Mouse (Mus musculus): ENCODE data around the gene Kank3. TPM values are rescaled to one million over a fixed set of nuclear protein-coding genes. Genes with fewer than 3 reads are reported as not detected.

The Kank3 gene
- polyA plus RNA-seq, 1 experiment from 2014 or later: 10.6 TPM

GRCm38 (mm10) chr17:33783408-33783807, 26.9 kb upstream of the Kank3 start:
- H3K4me1 ChIP-seq (ENCODE audit: insufficient read depth): peaks cover 49% of the 10 kb centered on the region
- no peak overlapping the region for H3K9ac ChIP-seq (replicated peaks)
- DNase-seq (peak; percentile 63), ATAC-seq (no peak)
- no peaks in the 10 kb centered on the region for H3K27me3 ChIP-seq (ENCODE audit: insufficient read depth, low read length)
- H3K36me3 ChIP-seq (replicated peaks; ENCODE audit: insufficient read depth, low read length): peaks cover 1% of the 10 kb centered on the region
- H3K9me3 ChIP-seq (ENCODE audit: low read length): no peaks in the 10 kb centered on the region
- TF ChIP-seq CTCF (IDR thresholded peaks at IDR 0.05; ENCODE audit: low read depth): no peak
- no peak for TF ChIP-seq EP300 (IDR thresholded peaks at IDR 0.05; ENCODE audit: low read depth)
- no peak overlapping the region for H3K4me3 ChIP-seq (ENCODE audit: low read depth, low read length)
- no peak overlapping the region for H3K4me2 ChIP-seq (ENCODE audit: low read depth, low read length)
- H3K27ac ChIP-seq (ENCODE audit: low read depth): 0 out of 2 replicates have a peak overlapping the region, but pooled peaks have one; percentile 29

DNA sequence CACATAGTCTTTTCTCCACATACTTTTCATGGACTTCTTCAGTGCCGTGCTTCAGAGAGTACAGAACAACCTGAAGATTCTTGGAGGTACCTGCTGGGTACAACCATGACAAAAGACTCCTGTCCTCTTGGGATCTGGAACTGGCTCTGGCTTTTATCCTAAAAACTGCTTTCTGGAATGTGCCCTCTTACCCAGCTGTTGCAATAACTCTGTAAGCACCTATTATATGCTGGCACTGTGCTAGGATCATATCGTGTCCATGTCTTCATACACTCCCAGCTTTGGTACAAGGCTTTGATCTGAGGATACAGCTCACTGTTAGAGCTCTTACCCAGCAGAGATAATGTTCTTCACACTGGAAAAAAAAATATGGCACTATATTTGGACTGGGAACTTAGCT, 25.4 kb upstream of the Kank3 start:
- H3K4me1 ChIP-seq (ENCODE audit: insufficient read depth): peaks cover 37% of the 10 kb centered on the region
- H3K4me2 ChIP-seq (ENCODE audit: low read depth, low read length): no peak overlapping the region
- no peak for TF ChIP-seq CTCF (IDR thresholded peaks at IDR 0.05; ENCODE audit: low read depth)
- no peak for TF ChIP-seq EP300 (IDR thresholded peaks at IDR 0.05; ENCODE audit: low read depth)
- no peak overlapping the region for H3K9ac ChIP-seq (replicated peaks)
- ATAC-seq (no peak), DNase-seq (no peak)
- no peak overlapping the region for H3K4me3 ChIP-seq (ENCODE audit: low read depth, low read length)
- 65% methylated on average over 2 of the region's 2 CpGs for WGBS (ENCODE audit: insufficient replicate concordance)
- H3K9me3 ChIP-seq (ENCODE audit: low read length): no peaks in the 10 kb centered on the region
- no peaks in the 10 kb centered on the region for H3K27me3 ChIP-seq (ENCODE audit: insufficient read depth, low read length)
- no peaks in the 10 kb centered on the region for H3K36me3 ChIP-seq (replicated peaks; ENCODE audit: insufficient read depth, low read length)
- no peak overlapping the region for H3K27ac ChIP-seq (ENCODE audit: low read depth)

- TF ChIP-seq EP300 (IDR thresholded peaks at IDR 0.05; ENCODE audit: low read depth) (no peak), CTCF (IDR thresholded peaks at IDR 0.05; ENCODE audit: low read depth) (no peak)
- H3K9ac ChIP-seq (replicated peaks): no peak overlapping the region
- H3K4me1 ChIP-seq (ENCODE audit: insufficient read depth): peaks cover 23% of the 10 kb centered on the region
- WGBS (ENCODE audit: insufficient replicate concordance): 75% methylated on average over 18 of the region's 18 CpGs
- H3K4me3 ChIP-seq (ENCODE audit: low read depth, low read length): no peak overlapping the region
- ATAC-seq (no peak), DNase-seq (no peak)
- no peak overlapping the region for H3K4me2 ChIP-seq (ENCODE audit: low read depth, low read length)
- no peaks in the 10 kb centered on the region for H3K36me3 ChIP-seq (replicated peaks; ENCODE audit: insufficient read depth, low read length)
- H3K9me3 ChIP-seq (ENCODE audit: low read length): no peaks in the 10 kb centered on the region
- no peak overlapping the region for H3K27ac ChIP-seq (ENCODE audit: low read depth)
- H3K27me3 ChIP-seq (ENCODE audit: insufficient read depth, low read length): no peaks in the 10 kb centered on the region
Measured at GRCm38 (mm10) chr17:33786375-33786774, 23.9 kb upstream of the Kank3 start.

DNA sequence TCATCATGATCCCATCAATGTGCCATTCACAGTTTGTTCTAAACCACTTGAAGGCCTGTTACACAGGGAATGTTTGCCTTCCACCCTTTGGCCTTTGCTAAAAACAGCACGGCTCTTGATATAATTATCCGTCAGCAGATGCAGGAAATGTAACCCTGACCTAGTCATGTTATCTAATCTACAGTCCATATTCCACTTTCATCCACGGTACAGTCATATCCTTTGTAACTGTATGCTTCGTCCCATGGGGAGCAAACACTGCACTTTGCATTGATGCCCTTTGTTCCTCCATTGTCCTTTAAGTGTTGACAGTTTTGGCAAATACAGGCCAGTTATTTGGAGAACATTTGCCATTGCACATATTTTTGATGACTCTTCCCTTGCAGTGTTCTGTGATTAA, 21.6 kb upstream of the Kank3 start:
- Histone ChIP-seq H3K4me1 (ENCODE audit: insufficient read depth) (peaks cover 2% of the 10 kb centered on the region; the same call in 1 of the 2 replicates), H3K9me3 (ENCODE audit: low read length) (no peaks in the 10 kb centered on the region), H3K27ac (ENCODE audit: low read depth) (no peak overlapping the region), H3K36me3 (replicated peaks; ENCODE audit: insufficient read depth, low read length) (no peaks in the 10 kb centered on the region), H3K9ac (replicated peaks) (no peak overlapping the region), H3K4me3 (ENCODE audit: low read depth, low read length) (no peak overlapping the region), H3K4me2 (ENCODE audit: low read depth, low read length) (no peak overlapping the region), H3K27me3 (ENCODE audit: insufficient read depth, low read length) (no peaks in the 10 kb centered on the region)
- TF ChIP-seq EP300 (IDR thresholded peaks at IDR 0.05; ENCODE audit: low read depth): peak; percentile 76
- TF ChIP-seq CTCF (IDR thresholded peaks at IDR 0.05; ENCODE audit: low read depth): no peak
- ATAC-seq (peak; percentile 67), DNase-seq (no peak)
- 34% methylated on average over 4 of the region's 4 CpGs for whole genome bisulfite sequencing (ENCODE audit: insufficient replicate concordance)

GRCm38 (mm10) chr17:33798306-33798705, 12.0 kb upstream of the Kank3 start:
- Histone ChIP-seq H3K4me1 (ENCODE audit: insufficient read depth) (no peaks in the 10 kb centered on the region), H3K9me3 (ENCODE audit: low read length) (no peaks in the 10 kb centered on the region), H3K36me3 (replicated peaks; ENCODE audit: insufficient read depth, low read length) (no peaks in the 10 kb centered on the region), H3K9ac (replicated peaks) (no peak overlapping the region), H3K4me3 (ENCODE audit: low read depth, low read length) (no peak overlapping the region), H3K4me2 (ENCODE audit: low read depth, low read length) (no peak overlapping the region), H3K27ac (ENCODE audit: low read depth) (no peak overlapping the region), H3K27me3 (ENCODE audit: insufficient read depth, low read length) (no peaks in the 10 kb centered on the region)
- WGBS (ENCODE audit: insufficient replicate concordance): 40% methylated on average over 3 of the region's 3 CpGs
- no peak for TF ChIP-seq EP300 (IDR thresholded peaks at IDR 0.05; ENCODE audit: low read depth)
- TF ChIP-seq CTCF (IDR thresholded peaks at IDR 0.05; ENCODE audit: low read depth): peak; percentile 56
- ATAC-seq (no peak), DNase-seq (no peak)

- Histone ChIP-seq H3K4me2 (ENCODE audit: low read depth, low read length) (no peak overlapping the region), H3K9me3 (ENCODE audit: low read length) (no peaks in the 10 kb centered on the region), H3K9ac (replicated peaks) (no peak overlapping the region), H3K4me3 (ENCODE audit: low read depth, low read length) (no peak overlapping the region), H3K4me1 (ENCODE audit: insufficient read depth) (no peaks in the 10 kb centered on the region), H3K27me3 (ENCODE audit: insufficient read depth, low read length) (no peaks in the 10 kb centered on the region), H3K27ac (ENCODE audit: low read depth) (no peak overlapping the region), H3K36me3 (replicated peaks; ENCODE audit: insufficient read depth, low read length) (no peaks in the 10 kb centered on the region)
- TF ChIP-seq CTCF (IDR thresholded peaks at IDR 0.05; ENCODE audit: low read depth) (no peak), EP300 (IDR thresholded peaks at IDR 0.05; ENCODE audit: low read depth) (no peak)
- ATAC-seq (no peak), DNase-seq (no peak)
- 14% methylated on average over 1 of the region's 1 CpGs for WGBS (ENCODE audit: insufficient replicate concordance)
Measured at GRCm38 (mm10) chr17:33799277-33799676, 11.0 kb upstream of the Kank3 start.

DNA sequence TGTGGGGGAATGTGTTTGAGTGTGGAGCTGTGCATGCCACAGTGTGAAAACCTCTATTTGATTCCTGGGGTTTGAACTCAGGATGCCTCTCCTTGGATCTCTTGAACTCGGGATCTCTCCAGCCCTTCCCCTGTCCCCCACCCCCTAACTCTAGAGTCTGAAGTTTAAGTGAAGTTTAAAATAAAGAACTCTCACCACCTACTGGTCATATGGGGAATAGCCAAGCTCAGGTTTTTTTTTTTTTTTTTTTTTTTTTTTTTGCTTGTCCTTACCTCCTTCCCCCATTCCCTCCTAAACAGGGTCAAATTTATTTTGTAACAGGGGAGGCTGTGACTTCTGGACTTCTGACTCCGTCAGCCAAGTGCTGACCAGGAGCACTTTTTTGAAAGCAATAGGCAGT, 8.1 kb upstream of the Kank3 start:
- Histone ChIP-seq H3K27ac (ENCODE audit: low read depth) (no peak overlapping the region), H3K4me3 (ENCODE audit: low read depth, low read length) (no peak overlapping the region), H3K9me3 (ENCODE audit: low read length) (no peaks in the 10 kb centered on the region), H3K4me1 (ENCODE audit: insufficient read depth) (no peaks in the 10 kb centered on the region; the same call in 1 of the 2 replicates), H3K4me2 (ENCODE audit: low read depth, low read length) (no peak overlapping the region), H3K9ac (replicated peaks) (no peak overlapping the region), H3K27me3 (ENCODE audit: insufficient read depth, low read length) (no peaks in the 10 kb centered on the region), H3K36me3 (replicated peaks; ENCODE audit: insufficient read depth, low read length) (no peaks in the 10 kb centered on the region)
- DNase-seq (no peak), ATAC-seq (peak; percentile 85)
- WGBS (ENCODE audit: insufficient replicate concordance): 3% methylated on average over 2 of the region's 2 CpGs
- peak; percentile 64 for TF ChIP-seq CTCF (IDR thresholded peaks at IDR 0.05; ENCODE audit: low read depth)
- no peak; the same call in 1 of the 2 replicates for TF ChIP-seq EP300 (IDR thresholded peaks at IDR 0.05; ENCODE audit: low read depth)

Measured in liver, postnatal 0 days (tissue).